Mouse (Mus musculus) cortical plate, adult 2 months (tissue): ENCODE data around the gene H2bfm.

Experiments
- CTCF ChIP-seq: fragments of 200-500 bp; IDR thresholded peaks from 2 replicates; pipeline ENCODE4 v1.5.1; 2011; ENCODE audit warnings: mild to moderate bottlenecking, control low read depth, low read length; ENCODE audit not compliant: insufficient read depth; ENCODE audit errors: extremely low read depth
- POLR2A ChIP-seq: fragments of 200-500 bp; IDR thresholded peaks from 2 replicates; pipeline ENCODE4 v1.6.1; 2011; ENCODE audit warnings: mild to moderate bottlenecking, low read length, control low read depth; ENCODE audit not compliant: insufficient read depth; ENCODE audit errors: extremely low read depth

DNA sequence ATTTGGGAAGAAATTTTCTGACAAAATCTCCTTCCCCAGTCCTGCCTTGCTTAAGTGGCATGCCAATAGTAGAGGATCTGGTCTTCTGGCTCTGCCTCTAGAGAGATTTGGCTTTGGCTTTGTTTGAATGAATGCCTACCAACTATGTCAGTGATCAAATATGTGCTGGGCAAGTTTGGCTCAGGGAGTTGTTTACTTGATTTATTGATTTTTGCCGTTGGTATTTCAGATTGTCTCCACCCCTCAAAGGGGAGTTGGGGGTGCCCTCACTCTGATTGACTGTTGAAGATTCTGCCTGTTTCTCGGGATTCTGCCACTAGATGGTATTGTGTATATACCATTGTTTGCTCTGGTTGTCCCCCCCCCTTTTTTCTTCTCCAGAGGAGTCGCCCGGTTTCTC lies 22.8 kb upstream of the H2bfm start:
- TF ChIP-seq CTCF, result no peak
- TF ChIP-seq POLR2A, result no peak
